Mouse (Mus musculus): ENCODE results near the gene Aoc2.
"Not testable (repeated sequence)": the region's sequence is repeated elsewhere in the genome, so short reads cannot be mapped to it uniquely, and the experiment has no call there.

Aoc2 gene

DNA sequence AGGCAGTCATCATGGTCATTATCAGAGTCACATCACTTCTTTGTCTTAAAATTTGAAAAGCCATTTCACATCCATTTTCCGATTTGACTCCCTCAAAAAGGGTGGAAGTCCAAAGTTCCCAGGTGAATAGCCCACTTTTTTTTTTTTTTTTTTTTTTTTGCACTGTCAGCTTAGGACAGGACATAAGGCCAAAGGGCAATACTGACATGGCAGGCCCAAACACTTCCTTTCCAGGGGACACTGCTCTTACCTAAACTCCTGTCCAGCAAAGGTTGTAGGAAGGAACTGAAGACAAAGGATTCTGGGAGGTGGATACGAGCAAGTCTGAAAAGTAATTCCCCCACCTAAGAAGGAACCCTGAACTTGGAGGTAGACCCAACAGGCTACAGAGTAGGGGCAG lies 31.1 kb downstream of the Aoc2 start:
- DNase-seq (ENCODE audit: low spot score in 2 of 2): no peak

DNA sequence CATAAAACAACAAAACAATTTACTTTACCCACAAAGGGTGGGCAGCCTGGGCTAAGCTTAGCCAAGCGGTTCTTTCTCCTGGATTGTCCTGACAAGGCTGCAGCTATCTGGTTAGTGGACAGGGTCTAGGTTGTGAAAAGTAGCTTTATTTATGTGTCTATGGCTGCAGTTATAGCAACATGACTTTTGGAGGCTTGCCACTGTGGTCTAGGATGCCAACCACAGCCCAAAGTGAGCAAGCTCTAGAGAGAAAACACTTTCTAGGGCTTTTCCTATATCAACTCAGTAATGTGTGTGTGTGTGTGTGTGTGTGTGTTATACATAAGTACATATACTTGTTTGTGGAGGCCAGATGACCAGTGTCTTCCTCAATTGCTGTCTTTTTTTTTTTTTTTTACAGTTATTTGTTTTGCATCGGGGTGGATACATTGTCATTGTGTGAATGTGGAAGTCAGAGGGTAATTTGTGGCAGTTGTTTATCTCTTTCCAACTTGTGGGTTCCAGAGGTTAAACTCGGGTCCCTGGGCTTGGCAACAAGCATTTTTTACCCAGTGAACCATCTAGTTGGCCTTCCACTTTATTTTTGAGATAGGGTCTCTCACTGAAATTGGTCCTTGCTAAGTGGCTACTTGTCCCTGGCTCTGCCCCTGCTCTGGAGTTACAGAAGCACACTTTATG lies 32.8 kb downstream of the Aoc2 start:
- DNase-seq (ENCODE audit: low spot score in 2 of 2): no peak

DNA sequence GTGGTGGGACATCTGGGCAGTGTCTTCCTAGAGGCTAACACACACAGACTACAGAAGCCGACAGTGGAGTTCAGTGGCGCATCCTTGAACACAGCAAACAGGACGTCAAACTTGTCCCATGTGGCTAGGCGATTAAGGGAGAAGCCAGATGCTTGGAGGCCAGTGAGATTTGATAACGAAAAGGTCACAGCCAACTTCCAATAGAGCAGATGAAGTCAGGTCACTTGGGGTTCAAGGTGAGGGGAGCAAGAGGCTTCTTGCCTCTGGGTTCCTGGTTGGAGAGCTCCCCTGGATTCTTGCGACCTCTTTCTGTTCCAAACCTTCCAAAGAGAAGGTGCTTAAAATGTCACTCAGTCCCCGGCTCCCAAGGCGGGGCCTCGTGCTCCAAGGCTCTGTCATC lies 34.9 kb downstream of the Aoc2 start:
- DNase-seq (ENCODE audit: low spot score in 2 of 2): no peak

DNA sequence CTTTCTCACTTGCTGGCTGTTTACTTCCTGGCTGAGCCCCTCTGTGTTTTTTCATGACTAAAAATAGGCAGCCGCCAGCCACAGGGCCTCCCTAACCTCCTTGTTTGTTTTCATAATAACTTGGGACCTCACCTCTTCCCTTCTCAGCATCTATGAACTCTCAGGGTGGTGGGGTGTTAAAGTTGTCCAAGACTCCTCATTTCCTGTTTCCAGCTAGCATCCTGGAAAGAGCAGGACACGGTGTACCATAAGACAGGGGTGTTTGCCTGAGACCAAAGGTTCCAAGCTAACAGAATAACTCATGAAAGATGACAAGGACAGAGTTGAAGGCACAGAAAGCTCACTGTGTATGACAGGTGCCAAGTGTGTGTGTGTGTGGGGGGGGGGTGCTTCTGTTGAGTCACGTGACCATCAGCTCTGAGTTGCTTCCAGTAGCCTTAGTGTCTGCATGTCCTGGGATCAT lies 35.8 kb downstream of the Aoc2 start:
- DNase-seq (ENCODE audit: low spot score in 2 of 2): no peak

DNA sequence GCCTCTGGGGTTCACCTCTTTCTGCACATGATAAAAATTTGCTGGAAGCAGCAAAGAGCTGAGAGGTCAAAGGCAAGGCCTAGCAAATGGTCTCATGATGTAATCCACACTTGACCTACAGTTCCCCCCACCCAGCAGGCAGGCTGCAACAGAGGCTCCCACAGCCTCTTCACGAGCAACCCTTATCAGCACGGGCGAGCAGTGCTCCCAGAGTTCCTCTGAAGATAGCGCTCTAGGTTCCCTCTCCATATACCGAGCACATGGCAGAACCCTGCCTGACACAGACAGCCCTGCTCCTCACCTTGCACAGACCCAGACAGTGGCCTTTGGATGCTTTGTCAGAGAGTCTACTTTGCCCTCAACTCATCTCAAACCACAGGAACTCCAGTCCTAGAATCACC lies 39.7 kb downstream of the Aoc2 start:
- no peak for DNase-seq (ENCODE audit: low spot score in 2 of 2)

DNA sequence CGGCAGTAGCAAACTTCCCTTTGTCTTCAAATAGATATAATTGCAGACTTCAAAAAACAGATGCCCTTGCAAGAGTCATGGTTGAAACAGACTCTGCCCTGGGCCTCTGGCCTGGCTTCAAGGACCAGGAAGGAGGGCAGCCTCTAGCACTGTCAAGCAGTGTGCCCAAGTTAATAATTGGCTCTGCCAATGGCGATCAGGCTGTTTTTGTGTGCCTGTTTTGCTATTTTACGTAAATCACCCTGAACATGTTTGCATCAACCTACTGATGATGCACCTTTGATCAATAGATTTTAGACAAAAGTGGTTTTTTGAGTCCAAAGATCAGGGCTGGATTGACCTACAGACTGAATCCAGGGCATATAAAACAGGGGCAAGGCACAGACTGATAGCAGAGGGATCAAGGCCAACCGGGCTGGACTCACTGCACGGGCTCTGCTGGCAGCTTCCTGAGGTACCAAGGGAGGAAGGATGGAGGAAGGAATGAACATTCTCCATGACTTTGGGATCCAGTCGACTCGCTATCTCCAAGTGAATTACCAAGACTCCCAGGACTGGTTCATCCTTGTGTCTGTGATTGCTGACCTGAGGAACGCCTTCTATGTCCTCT lies 42.6 kb downstream of the Aoc2 start, which contains the start of gene G6pc:
Gene G6pc, plus strand, starts transcription at position 236 of the 610 bp plus-strand sequence.
- no peak for DNase-seq (ENCODE audit: low spot score in 2 of 2)

DNA sequence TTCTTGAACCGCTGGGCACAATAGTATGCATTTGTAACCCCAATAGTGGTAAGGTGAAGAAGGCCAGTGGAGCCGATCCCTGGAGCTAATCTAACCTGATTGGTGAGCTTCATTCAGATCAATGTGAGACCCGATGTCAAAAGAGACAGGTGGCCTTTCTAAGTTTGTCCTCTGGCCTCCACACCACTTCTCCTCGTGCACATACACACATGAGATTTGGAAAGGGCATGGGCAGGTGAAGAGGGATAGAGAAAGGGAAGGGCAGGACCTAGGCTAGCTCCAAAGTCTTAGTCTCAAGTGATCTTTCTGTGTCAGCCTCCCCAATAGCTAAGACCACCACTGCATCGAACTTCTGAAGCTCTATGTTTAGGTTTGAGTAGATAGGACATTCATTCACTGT lies 45.3 kb downstream of the Aoc2 start:
- DNase-seq (ENCODE audit: low spot score in 2 of 2): no peak

DNA sequence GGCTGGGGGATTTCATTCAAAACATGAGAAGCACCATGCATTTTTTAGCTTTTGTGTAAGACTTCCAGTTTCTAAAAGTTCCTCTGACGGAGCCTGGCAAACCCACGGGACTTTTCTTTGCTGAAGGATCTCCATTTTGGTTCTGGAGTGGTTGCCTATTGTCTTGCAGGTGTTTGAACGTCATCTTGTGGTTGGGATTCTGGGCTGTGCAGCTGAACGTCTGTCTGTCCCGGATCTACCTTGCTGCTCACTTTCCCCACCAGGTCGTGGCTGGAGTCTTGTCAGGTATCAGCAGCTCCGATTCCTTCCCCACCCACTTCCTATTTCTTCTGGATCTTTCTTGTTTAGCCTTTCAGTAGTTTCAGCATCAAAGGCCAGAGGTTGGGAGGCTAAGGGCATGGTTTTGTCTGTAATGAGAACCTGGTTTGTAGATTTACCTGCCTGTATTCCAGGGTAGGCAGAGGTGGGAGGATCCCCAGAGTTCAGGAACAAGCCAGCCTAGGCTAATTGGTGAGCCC lies 49.6 kb downstream of the Aoc2 start:
- DNase-seq (ENCODE audit: low spot score in 2 of 2): no peak

DNA sequence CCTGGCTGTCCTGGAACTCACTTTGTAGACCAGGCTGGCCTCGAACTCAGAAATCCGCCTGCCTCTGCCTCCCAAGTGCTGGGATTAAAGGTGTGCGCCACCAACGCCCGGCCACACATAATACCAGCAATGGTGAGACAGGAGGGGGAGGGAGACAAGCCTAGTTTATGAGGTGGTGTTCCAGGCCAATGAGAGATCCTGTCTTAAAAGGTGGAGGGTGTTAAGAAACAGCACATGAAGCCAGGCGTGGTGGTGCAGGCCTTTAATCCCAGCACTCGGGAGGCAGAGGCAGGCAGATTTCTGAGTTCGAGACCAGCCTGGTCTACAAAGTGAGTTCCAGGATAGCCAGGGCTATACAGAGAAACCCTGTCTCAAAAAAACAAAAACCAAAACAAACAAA lies 53.3 kb downstream of the Aoc2 start:
- not testable (repeated sequence) for DNase-seq (ENCODE audit: low spot score in 2 of 2)

DNA sequence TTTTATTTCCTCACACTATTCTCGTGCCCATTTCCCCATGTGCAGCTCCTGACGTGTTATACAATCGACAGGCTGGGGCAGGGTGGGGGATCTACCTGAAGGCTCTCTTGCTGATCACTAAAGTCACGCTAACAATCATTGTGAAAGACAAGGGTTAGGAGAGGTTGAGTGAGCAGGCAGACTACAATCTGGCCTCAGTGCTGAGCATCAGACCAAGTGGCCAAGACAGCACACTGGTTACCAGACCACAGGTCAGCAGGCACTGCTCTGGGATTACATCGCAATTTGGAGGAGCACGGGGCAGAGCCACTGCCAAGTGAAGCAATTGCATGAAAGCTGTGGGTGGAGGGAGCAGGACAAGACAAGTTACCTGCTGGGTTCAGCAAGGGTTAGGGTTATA lies 54.1 kb downstream of the Aoc2 start:
- DNase-seq (ENCODE audit: low spot score in 2 of 2): no peak

Data from urinary bladder, postnatal 4 days (tissue).